Mouse (Mus musculus) right cerebral cortex, postnatal 10 days (tissue): ENCODE measurements at regions not wholly inside any gene's neighbourhood (a gene's known extent, or its start where the extent isn't known, plus 50 kb on each side); places are given as distances from the start of the nearest gene placed in this dataset.
A peak's percentile ranks its signal among the peaks of the same experiment; 100 is the strongest.

ENCODE experiments used
- DNase-seq, 2 experiments: peaks; one replicate each; pipeline ENCODE4 v3.0.0; 2021; ENCODE audit warnings: low spot score in 2 of 2

- DNase-seq = no peak
Measured at GRCm38 (mm10) chr2:150063891-150064290, 72.6 kb downstream of the Zfp120 start.

- DNase-seq = peak; percentile 26 to 29
Measured at GRCm38 (mm10) chr2:150060046-150060725, 76.3 kb downstream of the Zfp120 start.

GRCm38 (mm10) chr2:150056626-150057231 lies 79.8 kb downstream of the Zfp120 start:
- no peak for DNase-seq
